Comparison of ENCODE assay signal across 10 mouse cellular contexts in the genomic region with DNA sequence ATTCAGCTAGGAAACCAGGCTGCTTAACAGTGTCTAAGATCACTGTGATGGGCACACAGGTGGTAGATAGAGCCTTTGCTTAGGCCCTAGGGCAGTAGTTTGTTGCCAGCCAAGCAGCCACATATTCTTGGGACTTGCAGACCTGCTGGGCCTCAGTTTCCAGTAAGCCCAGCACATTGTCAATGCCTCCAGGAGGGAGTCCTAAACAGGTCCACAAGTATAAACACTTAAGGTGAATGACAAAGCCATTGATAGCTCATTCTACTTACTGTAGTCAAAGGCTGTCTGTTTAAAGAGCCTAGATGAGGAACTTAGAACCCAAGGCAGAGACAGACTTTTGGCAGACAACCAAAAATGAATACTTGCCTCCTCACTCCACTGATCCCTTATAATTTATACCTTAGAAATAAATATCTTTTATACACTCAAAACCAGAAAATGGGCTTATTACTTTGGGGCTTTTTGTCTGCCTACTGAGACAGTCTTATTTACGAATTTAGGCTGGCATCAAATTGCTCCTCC.
"Had no signal": no experiment of that assay in that cellular context is flagged by ENCODE, and none has a peak within 500 bp of the region (broad histone marks: within the 10 kb centered on the region; RNA-seq: fewer than 3 reads in every experiment).

No protein-coding gene starts in this region.

- DNase-seq: kidney, postnatal 10 days; kidney, postnatal 4 days; liver; liver, embryonic 13.5 days; lung, adult 18-20 months; midbrain, embryonic 14.5 days; right cerebral cortex, postnatal 4 days; spleen, adult 18-20 months; thymus, adult 2 months; thymus, postnatal 25 days had no signal
